Mouse (Mus musculus) MEL (cell line): ENCODE results near the gene Wrb. TPM values are rescaled to one million over a fixed set of nuclear protein-coding genes. Genes with fewer than 3 reads are reported as not detected.

Source experiments
- DNase-seq: peaks from one replicate; pipeline ENCODE4 v3.0.0; 2011; ENCODE audit warnings: low read depth, low spot score
- H3K27ac ChIP-seq: 2 replicates; pipeline ENCODE4 v1.5.1; 2012; ENCODE audit warnings: low read depth, mild to moderate bottlenecking, control low read depth, low read length, moderate library complexity; ENCODE audit not compliant: control insufficient read depth
- H3K27me3 ChIP-seq, 2 experiments: fragments of 150-350 bp in 1 of 2; sonication (generic) in 1 of 2; 2 replicates each; pipeline ENCODE4 v1.6.1; 2012; ENCODE audit warnings: low read length in 2 of 2, mild to moderate bottlenecking in 2 of 2, improper control_type of control experiment in 1 of 2, moderate library complexity in 1 of 2; ENCODE audit not compliant: insufficient read depth in 2 of 2, control insufficient read depth in 1 of 2
- H3K36me3 ChIP-seq, 2 experiments: 2 replicates each; pipeline ENCODE4 v1.6.1; 2012 to 2014; ENCODE audit warnings: low read length in 2 of 2, improper control_type of control experiment in 1 of 2, inconsistent platforms in 1 of 2, mild to moderate bottlenecking in 1 of 2; ENCODE audit not compliant: insufficient read depth in 2 of 2, control insufficient read depth in 1 of 2
- H3K4me1 ChIP-seq, 2 experiments: fragments of 150-350 bp in 1 of 2; sonication (generic) in 1 of 2; 2 replicates each; pipeline ENCODE4 v1.6.1; 2012; ENCODE audit warnings: low read length in 2 of 2, improper control_type of control experiment in 1 of 2, mild to moderate bottlenecking in 1 of 2; ENCODE audit not compliant: insufficient read depth in 2 of 2, control insufficient read depth in 1 of 2
- H3K4me3 ChIP-seq, 2 experiments: fragments of 150-350 bp in 1 of 2; sonication (generic) in 1 of 2; 2 replicates each; pipeline ENCODE4 v1.5.1; 2012; ENCODE audit warnings: low read depth in 2 of 2, low read length in 2 of 2, mild to moderate bottlenecking in 2 of 2, moderate library complexity in 2 of 2, control low read depth in 1 of 2, improper control_type of control experiment in 1 of 2; ENCODE audit not compliant: control insufficient read depth in 1 of 2, insufficient read depth in 1 of 2
- H3K79me2 ChIP-seq: 2 replicates; pipeline ENCODE4 v1.6.1; 2012; ENCODE audit warnings: mild to moderate bottlenecking, low read length, moderate library complexity; ENCODE audit not compliant: control insufficient read depth, poor library complexity, insufficient read depth
- H3K9ac ChIP-seq: 2 replicates; pipeline ENCODE4 v1.6.1; 2012; ENCODE audit warnings: low read depth, mild to moderate bottlenecking, control low read depth, low read length, moderate library complexity; ENCODE audit not compliant: control insufficient read depth, poor library complexity, severe bottlenecking
- H3K9me3 ChIP-seq: fragments of 150-350 bp; sonication (generic); replicated peaks from 2 replicates; pipeline ENCODE4 v1.6.1; 2012; ENCODE audit warnings: mild to moderate bottlenecking, low read length, improper control_type of control experiment, moderate library complexity; ENCODE audit not compliant: insufficient read depth
- BHLHE40 ChIP-seq: IDR thresholded peaks from 2 replicates; pipeline ENCODE4 v1.6.1; 2012; ENCODE audit warnings: low read depth, mild to moderate bottlenecking, inconsistent platforms, low read length, improper control_type of control experiment, borderline replicate concordance
- CHD1 ChIP-seq: IDR thresholded peaks from 2 replicates; pipeline ENCODE4 v1.6.1; 2012; ENCODE audit warnings: low read depth, mild to moderate bottlenecking, inconsistent platforms, low read length, improper control_type of control experiment
- CHD2 ChIP-seq: IDR thresholded peaks from 2 replicates; pipeline ENCODE4 v1.6.1; 2011; ENCODE audit warnings: low read length, improper control_type of control experiment
- CTCF ChIP-seq, 3 experiments: IDR thresholded peaks in 2 of 3; conservative IDR thresholded peaks in 1 of 3; 2 replicates each; pipeline ENCODE4 v1.5.1; 2011 to 2012; ENCODE audit warnings: low read length in 3 of 3, low read depth in 2 of 3, mild to moderate bottlenecking in 2 of 3, improper control_type of control experiment in 1 of 3, inconsistent platforms in 1 of 3, mixed read lengths in 1 of 3, moderate library complexity in 1 of 3; ENCODE audit not compliant: control insufficient read depth in 1 of 3, insufficient read depth in 1 of 3, poor library complexity in 1 of 3, severe bottlenecking in 1 of 3
- EP300 ChIP-seq, 2 experiments: IDR thresholded peaks; 2 replicates each; pipeline ENCODE4 v1.6.1; 2011; ENCODE audit warnings: improper control_type of control experiment in 2 of 2, low read length in 2 of 2, low read depth in 1 of 2, mild to moderate bottlenecking in 1 of 2
- GATA1 ChIP-seq: IDR thresholded peaks from 2 replicates; pipeline ENCODE4 v1.6.1; 2011; ENCODE audit warnings: low read depth, low read length, improper control_type of control experiment
- HCFC1 ChIP-seq: IDR thresholded peaks from 2 replicates; pipeline ENCODE4 v1.6.1; 2012; ENCODE audit warnings: low read depth, mild to moderate bottlenecking, inconsistent platforms, low read length, improper control_type of control experiment, moderate library complexity
- JUND ChIP-seq: IDR thresholded peaks from 2 replicates; pipeline ENCODE4 v1.6.1; 2011; ENCODE audit warnings: low read depth, mild to moderate bottlenecking, improper control_type of control experiment, low read length
- MAFK ChIP-seq: IDR thresholded peaks from 2 replicates; pipeline ENCODE4 v1.6.1; 2011; ENCODE audit warnings: low read depth, mild to moderate bottlenecking, low read length, improper control_type of control experiment, borderline replicate concordance
- MAZ ChIP-seq: IDR thresholded peaks from 2 replicates; pipeline ENCODE4 v1.6.1; 2012; ENCODE audit warnings: low read depth, mild to moderate bottlenecking, inconsistent platforms, low read length, improper control_type of control experiment
- MXI1 ChIP-seq: IDR thresholded peaks from 2 replicates; pipeline ENCODE4 v1.6.1; 2011; ENCODE audit warnings: mild to moderate bottlenecking, low read depth, low read length, improper control_type of control experiment
- MYB ChIP-seq: IDR thresholded peaks from 2 replicates; pipeline ENCODE4 v1.6.1; 2011; ENCODE audit warnings: mild to moderate bottlenecking, low read depth, low read length, improper control_type of control experiment
- MYC ChIP-seq: IDR thresholded peaks from 2 replicates; pipeline ENCODE4 v1.6.1; 2011; ENCODE audit warnings: low read depth, mild to moderate bottlenecking, low read length, improper control_type of control experiment, moderate library complexity
- POLR2A ChIP-seq, 2 experiments: IDR thresholded peaks; 2 replicates each; pipeline ENCODE4 v1.6.1; 2011 to 2012; ENCODE audit warnings: low read length in 2 of 2, mild to moderate bottlenecking in 2 of 2, control low read depth in 1 of 2, improper control_type of control experiment in 1 of 2, low read depth in 1 of 2, moderate library complexity in 1 of 2; ENCODE audit not compliant: control insufficient read depth in 1 of 2, insufficient read depth in 1 of 2, poor library complexity in 1 of 2
- POLR2AphosphoS2 ChIP-seq: IDR thresholded peaks from 2 replicates; pipeline ENCODE4 v1.6.1; 2011; ENCODE audit warnings: low read length, improper control_type of control experiment
- POLR2AphosphoS5 ChIP-seq: IDR thresholded peaks from 2 replicates; pipeline ENCODE4 v1.6.1; 2012; ENCODE audit warnings: low read depth, borderline replicate concordance, mild to moderate bottlenecking, inconsistent platforms, low read length, moderate library complexity, mixed read lengths
- RAD21 ChIP-seq: IDR thresholded peaks from 2 replicates; pipeline ENCODE4 v1.6.1; 2011; ENCODE audit warnings: mild to moderate bottlenecking, low read depth, low read length, improper control_type of control experiment
- RCOR1 ChIP-seq: IDR thresholded peaks from 2 replicates; pipeline ENCODE4 v1.6.1; 2012; ENCODE audit warnings: low read depth, mild to moderate bottlenecking, inconsistent platforms, low read length, improper control_type of control experiment
- SIN3A ChIP-seq: IDR thresholded peaks from 2 replicates; pipeline ENCODE4 v1.6.1; 2012; ENCODE audit warnings: low read length, improper control_type of control experiment, inconsistent platforms
- SMC3 ChIP-seq: IDR thresholded peaks from 2 replicates; pipeline ENCODE4 v1.6.1; 2011; ENCODE audit warnings: low read depth, low read length, improper control_type of control experiment
- TAL1 ChIP-seq: IDR thresholded peaks from 2 replicates; pipeline ENCODE4 v1.6.1; 2012; ENCODE audit warnings: mild to moderate bottlenecking, inconsistent platforms, low read length, moderate library complexity, mixed read lengths
- TCF12 ChIP-seq: IDR thresholded peaks from 2 replicates; pipeline ENCODE4 v1.6.1; 2014; ENCODE audit warnings: low read depth, mild to moderate bottlenecking, inconsistent platforms, low read length, improper control_type of control experiment, moderate library complexity
- UBTF ChIP-seq: IDR thresholded peaks from 2 replicates; pipeline ENCODE4 v1.6.1; 2012; ENCODE audit warnings: low read depth, mild to moderate bottlenecking, inconsistent platforms, low read length, improper control_type of control experiment, moderate library complexity, borderline replicate concordance; ENCODE audit not compliant: insufficient read depth
- USF1 ChIP-seq: IDR thresholded peaks from 2 replicates; pipeline ENCODE4 v1.6.1; 2014; ENCODE audit warnings: low read depth, mild to moderate bottlenecking, inconsistent platforms, low read length, improper control_type of control experiment, moderate library complexity
- ZKSCAN1 ChIP-seq: IDR thresholded peaks from 2 replicates; pipeline ENCODE4 v1.6.1; 2012; ENCODE audit warnings: low read depth, mild to moderate bottlenecking, inconsistent platforms, low read length, improper control_type of control experiment, moderate library complexity
- ZMIZ1 ChIP-seq: IDR thresholded peaks from 2 replicates; pipeline ENCODE4 v1.6.1; 2012; ENCODE audit warnings: low read depth, mild to moderate bottlenecking, inconsistent platforms, low read length, improper control_type of control experiment, moderate library complexity
- polyA plus RNA-seq, 2 experiments: library from polyadenylated mRNA; stranded (reverse) in 1 of 2; unstranded in 1 of 2; fragments of >175 nt in 1 of 2; fragments of >200 nt in 1 of 2; gene quantifications; 2 replicates each; pipeline versions ENCODE4 v1.2.1 to v1.2.4; 2012; ENCODE audit warnings: low replicate concordance in 2 of 2, low read depth in 1 of 2; ENCODE audit not compliant: insufficient read length in 2 of 2, insufficient read depth in 1 of 2, missing spikeins in 1 of 2
- total RNA-seq: library from RNA; depleted of rRNA; stranded (reverse); fragments of 300-350 nt; gene quantifications from 2 replicates; pipeline ENCODE4 v1.2.3, GENCODE M21; 2012

The Wrb gene
- total and polyA plus RNA-seq, 3 experiments, result 41.6 to 50.2 TPM; not detected in 1

DNA sequence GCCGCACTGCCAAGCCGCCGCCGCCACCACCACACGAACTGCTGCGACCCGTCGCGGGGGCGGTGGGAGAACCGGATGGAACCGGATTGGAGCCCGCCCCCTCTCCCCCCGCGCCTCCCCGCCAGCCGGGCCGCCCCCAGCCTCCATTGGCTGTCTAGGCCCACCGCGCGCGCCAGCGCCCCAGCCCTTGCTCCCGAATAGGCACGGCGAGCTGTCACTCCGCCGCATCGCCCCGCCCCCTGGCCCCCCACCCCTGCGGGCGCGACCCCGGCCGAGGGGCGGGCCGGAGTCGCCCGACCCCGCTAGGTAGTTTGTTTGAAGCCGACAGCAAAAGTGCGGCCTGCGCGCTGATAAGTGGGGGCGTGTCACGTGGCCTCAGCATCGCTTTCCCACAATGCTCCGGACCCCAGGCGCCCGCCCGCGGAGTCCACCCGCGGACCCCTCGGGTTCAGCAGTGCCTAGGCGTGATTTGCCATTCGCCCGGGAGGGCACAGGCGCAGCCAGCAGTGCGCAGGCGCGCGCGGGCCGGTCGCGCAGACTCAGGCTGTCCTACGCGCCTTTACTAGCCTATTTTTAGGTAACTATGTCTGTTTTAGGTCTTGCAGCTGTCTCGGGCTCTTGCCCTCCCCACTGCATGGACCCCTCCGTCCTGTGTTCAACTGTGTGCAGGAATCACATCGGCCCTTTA is 17.4 kb upstream of the Wrb start, which contains the start of gene Hmgn1 (continued):
- peak; percentile 82 for TF ChIP-seq HCFC1
- TF ChIP-seq POLR2A (IDR thresholded peaks at IDR 0.05; ENCODE audit: control insufficient read depth in 1 of 2, insufficient read depth in 1 of 2, low read depth in 1 of 2, low read length in 2 of 2, poor library complexity in 1 of 2), result peak; percentile 73 to 76
- no peak for TF ChIP-seq CHD1
- TF ChIP-seq ZKSCAN1, result no peak
- no peak for TF ChIP-seq GATA1
- no peak for TF ChIP-seq MAFK
- no peak; the same call in 1 of the 2 replicates for TF ChIP-seq TCF12
- no peak for TF ChIP-seq MYC
- TF ChIP-seq EP300 (IDR thresholded peaks at IDR 0.05; ENCODE audit: low read depth in 1 of 2, low read length in 2 of 2), result no peak; a peak in 1 of 4 replicates
- no peak for TF ChIP-seq BHLHE40
- no peak for TF ChIP-seq UBTF
- TF ChIP-seq SMC3, result no peak
- TF ChIP-seq, all 39 proteins: peak for 12

DNA sequence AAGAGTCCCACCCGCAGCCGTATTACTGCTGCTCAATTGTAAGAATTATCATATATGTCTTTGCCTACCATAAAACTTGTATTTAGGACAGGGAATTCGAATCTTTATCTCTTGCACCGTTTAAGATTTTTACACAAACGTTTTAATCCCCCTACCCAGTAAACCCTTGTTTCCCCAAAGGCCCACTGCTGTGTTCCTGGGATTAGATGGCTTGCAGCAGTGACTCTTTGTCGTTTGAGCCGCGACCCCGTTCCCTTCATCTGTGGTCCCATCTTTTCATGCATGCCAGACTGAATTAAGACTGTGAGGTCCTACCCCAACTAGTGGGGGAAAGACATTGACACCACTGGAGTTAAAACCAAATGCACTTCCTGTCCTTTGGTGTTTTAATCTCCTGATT is 16.7 kb upstream of the Wrb start:
- Histone ChIP-seq H3K27ac (no peak overlapping the region; the same call in 1 of the 2 replicates), H3K27me3 (no peaks in the 10 kb centered on the region), H3K9me3 (no peaks in the 10 kb centered on the region), H3K36me3 (peaks cover 12 to 13% of the 10 kb centered on the region in 2 experiments), H3K4me1 (peaks cover 0 to 4% of the 10 kb centered on the region in 2 experiments; a peak in 3 of 4 replicates), H3K79me2 (peaks cover 14% of the 10 kb centered on the region), H3K4me3 (peak overlapping the region; percentile 79 to 88), H3K9ac (peak overlapping the region; percentile 89)
- peak; percentile 28 for DNase-seq
- TF ChIP-seq RAD21, result no peak
- no peak for TF ChIP-seq MXI1
- no peak for TF ChIP-seq MAZ
- no peak for TF ChIP-seq TAL1
- no peak for TF ChIP-seq CHD2
- no peak for TF ChIP-seq ZMIZ1
- no peak for TF ChIP-seq MYB
- no peak for TF ChIP-seq CTCF (IDR thresholded peaks at IDR 0.05 in 2 of 3, conservative IDR thresholded peaks at IDR 0.05 in 1 of 3; ENCODE audit: control insufficient read depth in 1 of 3, insufficient read depth in 1 of 3, low read depth in 2 of 3, low read length in 3 of 3, poor library complexity in 1 of 3, severe bottlenecking in 1 of 3)
- no peak for TF ChIP-seq CHD1
- no peak for TF ChIP-seq SIN3A
- no peak for TF ChIP-seq POLR2AphosphoS5
- TF ChIP-seq JUND, result no peak
- no peak for TF ChIP-seq TCF12
- no peak for TF ChIP-seq RCOR1
- no peak for TF ChIP-seq SMC3
- TF ChIP-seq USF1, result no peak
- no peak for TF ChIP-seq POLR2AphosphoS2
